Mouse (Mus musculus) kidney, adult 11 months (tissue): ENCODE data around the gene Btbd11.

Source experiments
- DNase-seq: peaks from one replicate; pipeline ENCODE4 v3.0.0; 2022

The Btbd11 gene

GRCm38 (mm10) chr10:85482064-85482473, 95.5 kb downstream of the Btbd11 start:
- no peak for DNase-seq

- no peak for DNase-seq
These were observed 95.9 kb downstream of the Btbd11 start for GRCm38 (mm10) chr10:85482480-85482879.

DNA sequence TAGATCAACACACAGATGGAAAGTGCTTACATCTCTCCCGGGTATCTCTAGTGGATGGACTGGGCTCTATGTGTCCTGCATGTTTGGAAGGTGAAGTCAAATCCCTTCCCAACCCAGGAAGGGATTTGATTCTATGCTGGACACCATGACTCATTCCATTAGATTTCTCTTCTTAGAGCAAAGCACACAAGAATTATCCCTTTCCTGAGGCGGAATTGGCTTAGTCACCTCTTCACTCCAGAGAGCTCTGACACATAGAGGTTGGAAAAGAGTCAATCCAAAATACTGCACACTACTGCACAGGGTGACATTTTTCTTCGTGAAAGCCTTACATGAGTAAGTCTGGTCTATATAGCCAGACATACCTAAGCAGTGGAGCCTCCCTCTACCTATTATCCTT, 99.8 kb downstream of the Btbd11 start:
- DNase-seq = no peak

DNA sequence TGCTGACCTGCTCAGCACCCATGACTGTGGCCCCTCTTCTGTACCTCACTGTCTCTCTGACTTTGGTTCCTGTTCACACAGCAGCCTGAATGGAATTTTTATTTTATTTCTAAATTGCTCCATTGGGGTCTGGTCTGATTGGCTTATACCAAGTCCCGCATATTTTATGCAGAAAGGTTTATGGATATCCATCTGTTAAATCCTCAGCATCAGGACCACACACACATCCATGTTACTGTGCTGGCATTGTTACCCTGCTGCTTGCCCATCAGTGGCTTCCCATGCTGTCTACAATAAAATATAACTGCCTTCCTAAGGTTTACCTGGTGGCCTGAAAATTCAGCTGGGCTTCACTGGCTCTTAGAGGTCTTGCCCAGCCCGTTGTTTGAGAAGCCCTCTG, 106.0 kb downstream of the Btbd11 start:
- no peak for DNase-seq

GRCm38 (mm10) chr10:85496358-85496757, 109.7 kb downstream of the Btbd11 start:
- DNase-seq = no peak

DNA sequence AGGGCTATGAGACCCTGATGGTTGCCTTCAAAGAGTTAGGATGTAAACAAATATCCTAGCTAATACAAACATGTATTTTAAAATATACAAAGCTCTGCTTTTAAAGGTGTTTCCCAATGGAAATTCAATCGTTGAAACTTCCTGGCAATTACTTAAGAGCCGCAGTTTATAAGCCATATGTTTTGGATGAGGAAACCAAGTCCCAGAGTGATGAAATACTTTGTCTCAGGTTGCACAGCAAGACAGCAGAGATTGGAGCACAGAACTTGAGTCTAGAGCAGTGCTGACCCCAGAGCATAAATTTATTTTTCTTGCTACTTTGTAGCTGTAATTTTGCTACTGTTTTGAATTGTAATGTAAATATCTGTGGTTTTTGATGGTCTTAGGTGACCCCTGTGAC, 110.4 kb downstream of the Btbd11 start:
- DNase-seq = no peak

GRCm38 (mm10) chr10:85497931-85498330, 111.3 kb downstream of the Btbd11 start:
- no peak for DNase-seq

- DNase-seq = no peak
These were observed 114.0 kb downstream of the Btbd11 start for GRCm38 (mm10) chr10:85500573-85501155.

- no peak for DNase-seq
These were observed 115.5 kb downstream of the Btbd11 start for GRCm38 (mm10) chr10:85501966-85502566.

DNA sequence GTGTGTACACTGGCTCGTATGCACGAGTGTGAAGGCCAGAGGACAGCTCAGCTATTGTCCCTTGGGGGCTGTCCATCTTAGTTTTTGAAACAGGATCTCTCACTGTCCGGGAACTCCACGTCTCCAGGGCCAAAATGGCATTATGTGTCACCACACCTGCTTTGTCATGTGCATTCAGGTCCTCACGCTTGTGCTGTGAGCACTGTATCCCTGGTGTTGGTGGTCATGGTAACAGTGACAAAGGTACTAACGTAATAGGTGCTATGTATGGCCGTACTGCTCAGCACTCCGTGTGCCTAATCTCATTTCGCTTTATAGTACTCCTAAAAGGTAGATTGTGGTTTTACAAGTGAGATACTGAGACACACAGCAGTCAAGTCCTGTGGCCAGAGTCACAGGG, 116.0 kb downstream of the Btbd11 start:
- no peak for DNase-seq

GRCm38 (mm10) chr10:85503453-85503852, 116.8 kb downstream of the Btbd11 start:
- no peak for DNase-seq

GRCm38 (mm10) chr10:85507270-85508050, 120.8 kb downstream of the Btbd11 start:
- no peak for DNase-seq

GRCm38 (mm10) chr10:85508193-85508794, 121.7 kb downstream of the Btbd11 start:
- DNase-seq = peak; percentile 4

DNA sequence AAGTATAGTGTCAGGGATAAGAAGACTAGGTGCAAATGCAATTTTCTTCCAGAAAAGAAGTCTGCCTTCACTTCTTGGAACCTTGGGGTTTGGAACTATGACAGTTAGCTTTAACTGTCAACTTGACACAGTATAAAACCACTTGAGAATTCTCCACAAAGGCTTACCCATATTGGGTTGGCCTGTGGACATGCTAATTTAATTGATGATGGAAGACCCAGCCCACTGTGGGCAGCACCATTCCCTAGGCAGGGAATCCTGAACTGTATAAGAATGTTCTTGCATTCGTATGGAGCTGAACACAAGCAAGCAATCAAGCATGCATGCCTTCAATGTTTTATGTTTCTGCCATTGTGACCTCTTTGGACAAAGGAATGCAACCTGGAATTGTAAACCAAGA, 122.4 kb downstream of the Btbd11 start:
- no peak for DNase-seq

GRCm38 (mm10) chr10:85510329-85510728, 123.7 kb downstream of the Btbd11 start:
- no peak for DNase-seq

DNA sequence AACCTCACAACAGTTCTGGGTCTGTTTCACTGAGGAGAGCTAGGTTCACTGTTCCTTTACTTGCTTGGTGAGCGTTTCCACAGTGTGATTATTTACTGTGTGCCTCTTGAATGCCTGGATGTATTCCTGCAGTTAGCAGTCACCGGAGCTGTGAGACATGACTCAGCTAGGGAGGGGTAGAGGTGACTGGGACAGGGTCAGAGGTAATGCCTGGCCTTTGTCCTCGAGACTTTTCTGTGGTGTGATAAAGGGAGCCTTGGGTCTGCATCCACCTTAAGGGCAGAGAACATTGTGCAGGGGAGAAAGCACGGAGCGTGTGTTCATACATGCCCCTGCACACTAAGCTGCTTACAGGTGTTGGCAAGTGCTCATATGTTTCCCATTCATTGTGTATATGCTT, 126.2 kb downstream of the Btbd11 start:
- no peak for DNase-seq

- no peak for DNase-seq
These were observed 130.9 kb downstream of the Btbd11 start for GRCm38 (mm10) chr10:85517223-85518110.

DNA sequence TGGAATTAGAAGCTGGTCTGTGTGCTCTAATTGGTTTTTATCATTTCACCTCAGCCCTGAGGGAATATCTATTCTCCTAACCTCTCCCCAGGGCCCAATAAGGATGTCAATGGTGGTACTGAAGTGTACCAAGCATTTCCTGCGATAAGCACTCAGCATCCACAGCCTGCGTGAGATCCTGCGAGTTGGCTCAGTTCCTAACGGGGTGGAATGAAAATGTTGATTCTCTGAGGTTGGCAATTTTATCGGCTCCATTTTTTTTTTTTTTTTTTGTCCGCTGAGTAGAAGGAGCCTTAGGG, 131.4 kb downstream of the Btbd11 start:
- DNase-seq = no peak

DNA sequence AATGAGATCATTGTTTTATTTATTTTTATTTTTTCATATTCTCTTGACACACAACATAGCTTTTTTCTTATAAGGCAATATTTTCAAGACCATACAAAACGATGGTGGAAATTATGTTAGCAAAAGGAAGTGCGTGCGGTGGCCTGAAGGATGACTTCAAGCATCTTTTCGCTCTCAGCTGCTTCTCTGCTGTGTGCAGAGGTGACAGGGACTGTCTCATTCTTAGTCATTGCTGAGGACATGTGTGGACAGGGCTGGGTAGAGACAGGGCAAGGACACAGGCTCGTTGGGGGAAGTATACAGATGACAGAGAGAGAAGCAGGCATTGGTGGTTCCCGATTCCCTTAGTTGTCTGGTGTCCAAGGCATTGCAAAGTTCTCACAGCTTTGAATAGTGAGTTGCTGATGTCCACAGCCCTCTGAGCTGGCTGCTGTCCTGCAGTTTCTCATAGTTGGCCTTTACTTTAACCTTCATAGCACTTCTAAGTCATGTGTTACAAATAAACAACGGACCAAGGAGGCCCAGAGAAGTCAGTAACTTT, 135.7 kb downstream of the Btbd11 start:
- DNase-seq = no peak

DNA sequence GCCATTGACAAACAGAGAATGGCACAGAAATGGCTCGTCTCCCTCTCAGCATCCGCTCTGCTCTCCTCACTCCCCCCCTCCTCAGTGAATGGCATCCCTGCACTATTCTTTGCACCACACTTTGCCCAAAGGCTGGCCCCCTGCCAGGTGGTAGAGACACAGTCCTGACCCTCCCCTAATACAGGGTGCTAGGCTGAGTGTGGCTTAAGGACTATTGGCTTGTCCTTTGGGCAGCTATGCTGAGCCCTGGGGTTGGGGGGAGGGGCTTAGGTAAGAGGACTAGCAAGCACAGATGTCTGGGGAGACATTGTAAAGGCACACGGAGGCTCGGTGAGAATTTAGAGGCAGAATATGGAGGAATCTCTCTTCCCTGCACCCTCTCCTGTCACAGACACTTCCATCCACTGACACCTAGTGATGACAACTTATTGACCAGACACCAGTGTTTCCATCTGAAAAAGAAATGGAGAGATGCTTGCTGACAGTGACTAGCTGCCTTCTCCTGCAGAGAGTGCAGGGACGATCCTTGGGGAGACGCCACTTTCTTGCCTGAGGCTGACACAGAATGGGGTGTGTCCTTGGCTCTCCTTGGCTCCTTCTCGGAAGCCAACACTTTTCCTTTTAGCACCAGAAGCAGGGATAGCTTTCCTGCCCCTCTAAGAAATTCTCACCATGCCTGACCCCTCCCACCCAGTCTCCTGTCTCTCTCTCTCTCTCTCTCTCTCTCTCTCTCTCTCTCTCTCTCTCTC, 138.8 kb downstream of the Btbd11 start:
- no peak for DNase-seq

DNA sequence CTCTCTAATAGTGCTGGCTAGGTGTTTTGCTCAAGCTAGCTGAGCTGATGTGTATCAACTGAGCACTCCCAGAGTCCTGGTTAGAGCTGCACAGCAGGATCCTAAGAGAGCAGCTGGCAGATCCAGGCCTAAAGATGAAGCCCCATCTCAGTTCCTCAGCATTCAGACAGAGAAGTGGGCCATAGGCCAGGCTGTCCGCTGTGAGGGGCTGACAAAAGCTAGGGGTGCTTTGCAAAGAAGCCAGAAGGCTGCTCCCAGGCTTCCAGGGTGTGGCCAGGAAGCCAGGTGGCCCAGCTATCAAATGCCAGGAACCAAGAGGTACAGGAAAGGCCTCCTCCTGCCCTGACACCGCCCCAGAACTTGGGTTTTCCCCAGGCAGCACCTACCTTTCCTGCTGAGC, 140.0 kb downstream of the Btbd11 start:
- no peak for DNase-seq

- DNase-seq = no peak
These were observed 141.1 kb downstream of the Btbd11 start for GRCm38 (mm10) chr10:85527722-85528121.
